Mouse (Mus musculus): ENCODE data around the gene Amdhd2.

The Amdhd2 gene

DNA sequence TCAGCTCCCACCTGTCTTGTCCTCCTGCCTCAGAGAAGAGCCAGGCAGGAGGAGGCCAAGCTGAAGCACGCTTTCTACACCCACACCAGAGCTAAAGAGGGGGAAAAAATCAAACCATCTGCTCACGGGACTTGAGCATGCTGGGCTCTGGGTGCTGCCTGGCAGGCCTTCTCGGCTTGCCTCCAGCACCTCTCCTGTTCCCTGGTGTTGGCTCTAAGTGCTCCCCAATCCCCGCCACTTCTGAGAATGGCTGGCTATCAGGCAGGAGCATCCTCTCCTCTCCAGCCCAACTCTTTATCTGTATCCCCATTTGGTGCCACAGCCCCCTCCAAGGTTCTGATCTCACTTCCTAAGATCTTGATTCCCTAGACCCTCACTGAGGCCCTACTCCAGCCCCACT is 35.7 kb upstream of the Amdhd2 start:
- in situ Hi-C loops (cut with MboI; ENCODE audit: unreplicated experiment in 2 of 2), result no loop called here

DNA sequence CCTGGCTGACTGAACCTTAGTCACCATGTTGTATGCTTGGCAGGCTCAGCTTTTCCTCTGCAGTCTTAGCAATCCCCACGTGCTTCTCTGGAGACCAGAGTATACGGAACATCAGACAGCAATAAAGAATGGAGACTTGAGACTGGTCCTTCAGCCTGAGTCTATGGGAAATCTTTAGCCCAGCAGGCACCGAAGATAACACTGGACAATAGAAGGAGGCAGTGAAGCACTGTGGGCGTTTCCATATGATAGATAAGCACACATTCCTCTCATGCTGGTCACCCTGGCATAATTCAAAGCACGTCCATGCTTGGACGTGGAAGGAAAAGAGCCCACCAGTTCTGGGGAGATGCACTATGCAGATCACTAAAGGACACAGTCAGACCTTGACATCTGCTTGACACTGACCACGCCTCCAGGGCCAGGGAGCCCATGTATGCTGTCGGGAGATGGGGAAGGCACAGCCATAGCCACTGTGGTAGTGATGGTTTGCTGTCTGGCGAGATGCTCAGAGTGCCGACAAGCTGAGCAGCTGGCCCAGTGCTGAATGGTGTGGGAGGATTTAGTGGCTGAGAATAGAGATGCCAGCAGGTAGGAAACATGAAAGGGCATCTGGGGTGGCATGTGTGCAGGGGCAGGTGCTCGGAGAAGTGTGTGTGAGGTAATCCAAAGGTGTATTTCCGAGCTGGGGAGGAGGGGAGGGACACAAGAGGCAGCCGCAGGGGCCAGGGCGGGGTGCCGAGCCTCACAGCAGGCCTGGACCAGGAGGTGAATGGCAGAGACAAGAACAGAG is 33.7 kb upstream of the Amdhd2 start:
- in situ Hi-C loops (cut with MboI; ENCODE audit: unreplicated experiment in 2 of 2), result no loop called here

DNA sequence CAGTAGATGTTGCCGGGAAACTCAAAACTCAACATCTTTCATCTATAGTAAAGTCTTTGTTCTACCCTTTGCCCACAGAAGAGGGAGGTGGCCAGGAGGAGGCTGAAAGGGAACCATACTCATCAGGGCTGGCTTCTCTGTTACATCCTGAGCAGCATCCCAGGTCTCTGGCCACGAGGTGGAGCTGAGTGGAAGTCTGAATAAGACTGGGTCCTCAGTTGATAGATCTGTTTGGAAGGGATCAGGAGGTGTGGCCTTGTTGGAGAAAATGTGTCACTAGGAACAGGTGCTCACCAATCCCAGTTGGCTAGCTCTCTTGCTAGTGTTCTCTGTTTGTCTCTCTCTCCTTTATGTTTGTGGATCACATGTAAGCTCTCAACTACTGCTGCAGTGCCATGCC is 31.8 kb upstream of the Amdhd2 start:
- in situ Hi-C loops (cut with MboI; ENCODE audit: unreplicated experiment in 2 of 2), result no loop called here

DNA sequence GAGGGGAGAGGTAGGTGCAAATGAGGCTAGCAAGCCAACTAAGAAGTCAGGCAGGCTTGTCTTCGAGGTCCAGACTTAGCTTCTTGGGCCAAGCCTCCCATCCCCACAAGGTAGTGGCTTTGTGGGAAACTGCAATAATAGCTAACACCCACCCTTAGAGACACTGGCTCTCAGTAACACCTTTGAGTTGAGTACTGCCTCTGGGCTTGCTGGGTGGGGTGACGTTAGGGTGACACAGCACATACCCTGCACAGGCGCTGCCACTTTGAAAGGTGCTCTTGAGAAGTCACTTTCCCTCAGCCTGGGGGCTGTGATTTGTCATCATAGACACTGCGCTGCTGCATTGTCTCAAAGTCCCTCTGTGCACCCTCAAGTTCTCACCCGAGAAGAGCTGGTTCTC is 30.2 kb upstream of the Amdhd2 start:
- in situ Hi-C loops (cut with MboI; ENCODE audit: unreplicated experiment in 2 of 2), result no loop called here

DNA sequence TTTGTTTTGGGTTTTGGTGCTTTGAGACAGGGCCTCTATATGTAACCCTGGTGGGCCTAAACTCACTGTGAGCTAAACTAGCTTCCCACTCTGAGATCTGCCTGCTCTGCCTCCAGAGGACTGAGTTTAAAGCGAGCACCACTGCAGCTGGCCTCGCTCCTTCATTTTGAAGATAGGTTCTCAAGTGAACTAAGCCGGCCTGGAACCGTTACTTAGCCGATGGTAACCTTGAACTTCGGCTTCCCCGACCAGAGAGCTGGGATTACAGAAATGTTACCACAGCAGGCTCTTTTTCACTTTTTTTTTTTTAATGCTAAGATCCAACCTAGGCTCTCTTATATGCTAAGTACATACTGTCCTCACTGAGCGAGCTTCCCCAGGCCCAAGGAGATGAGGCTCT is 29.7 kb upstream of the Amdhd2 start:
- in situ Hi-C loops (cut with MboI; ENCODE audit: unreplicated experiment in 2 of 2), result no loop called here

DNA sequence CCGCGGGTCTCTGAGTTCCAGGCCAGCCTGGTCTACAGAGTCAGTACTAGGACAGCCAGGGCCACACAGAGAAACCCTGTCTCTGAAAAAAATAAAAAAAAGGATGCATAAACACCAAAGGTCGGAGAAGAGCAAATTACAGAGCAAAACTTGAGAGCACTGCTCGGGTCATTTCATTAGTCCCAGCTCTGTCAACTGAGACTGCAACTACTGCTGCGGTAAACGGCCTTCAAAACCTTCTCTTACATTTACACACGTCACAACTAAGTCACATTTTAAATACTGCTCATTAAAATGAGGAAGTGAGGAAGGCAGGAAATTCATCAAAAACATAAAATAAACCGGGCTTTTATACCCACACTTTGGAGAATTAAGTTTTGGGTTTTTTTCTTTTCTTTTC is 29.3 kb upstream of the Amdhd2 start:
- in situ Hi-C loops (cut with MboI; ENCODE audit: unreplicated experiment in 2 of 2), result no loop called here

DNA sequence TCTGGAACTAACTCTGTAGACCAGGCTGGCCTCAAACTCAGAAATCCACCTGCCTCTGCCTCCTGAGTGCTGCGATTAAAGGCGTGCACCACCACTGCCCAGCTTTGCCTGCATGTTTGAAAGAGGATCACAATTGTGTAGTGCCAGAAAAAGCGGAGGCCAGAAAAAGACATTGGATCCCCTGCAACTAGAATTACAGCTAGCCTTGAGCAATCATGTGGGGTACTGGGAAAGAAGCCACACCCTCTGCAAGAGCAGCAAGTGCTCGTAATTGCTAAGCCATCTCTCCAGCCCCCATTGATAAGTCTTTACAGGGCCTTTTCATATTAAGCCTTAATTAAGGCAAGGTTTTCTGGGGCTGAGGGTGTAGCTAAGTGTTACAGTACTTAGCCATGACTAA is 27.9 kb upstream of the Amdhd2 start:
- in situ Hi-C loops (cut with MboI; ENCODE audit: unreplicated experiment in 2 of 2), result no loop called here

DNA sequence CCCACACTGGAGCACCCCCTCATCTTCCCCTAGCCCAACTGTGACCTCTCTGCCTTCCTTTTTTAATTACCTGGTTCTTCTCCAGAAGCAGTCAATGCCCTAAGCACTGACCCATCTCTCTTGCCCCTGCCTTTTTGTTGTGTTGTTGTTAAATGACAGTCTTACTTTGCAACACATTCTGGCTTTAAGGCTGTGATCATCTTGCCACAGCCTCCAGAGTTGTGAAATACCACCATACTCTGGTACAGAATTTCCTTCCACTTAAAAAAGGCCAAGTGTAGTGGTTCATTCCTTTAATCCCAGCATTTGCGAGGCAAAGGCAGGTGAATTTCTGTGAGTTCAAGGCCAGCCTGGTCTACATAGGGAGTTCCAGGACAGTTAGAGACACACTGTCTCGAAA is 27.4 kb upstream of the Amdhd2 start:
- in situ Hi-C loops (cut with MboI; ENCODE audit: unreplicated experiment in 2 of 2), result no loop called here

DNA sequence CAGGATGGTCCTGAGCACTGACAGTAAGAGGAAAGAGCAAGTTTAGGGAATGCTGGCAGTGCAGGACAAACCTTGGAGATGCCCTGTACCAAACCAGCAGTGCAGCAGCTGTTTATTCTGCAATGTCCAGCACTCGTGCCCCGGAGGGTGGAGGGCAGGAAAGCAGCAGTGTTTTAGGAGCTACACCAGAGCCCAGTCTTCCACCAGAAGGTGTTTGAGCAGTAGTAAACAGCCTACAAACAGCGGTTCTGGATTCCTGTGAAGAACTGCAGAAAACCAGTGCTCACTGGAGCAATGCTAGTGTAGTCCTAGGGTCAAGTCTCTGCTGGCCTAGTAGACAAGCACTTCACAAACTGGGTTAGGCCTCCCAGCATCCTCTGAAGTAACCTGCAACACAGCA is 10.7 kb upstream of the Amdhd2 start:
- in situ Hi-C loops (cut with MboI; ENCODE audit: unreplicated experiment in 2 of 2), result loop anchor here (5.0 to 10.0 kb wide), 4 partner anchors 68 to 268 kb away; partner anchors contain the start of genes Ccnf (in 1 of the 2) and Dnase1l2 (in 1 of the 2)

DNA sequence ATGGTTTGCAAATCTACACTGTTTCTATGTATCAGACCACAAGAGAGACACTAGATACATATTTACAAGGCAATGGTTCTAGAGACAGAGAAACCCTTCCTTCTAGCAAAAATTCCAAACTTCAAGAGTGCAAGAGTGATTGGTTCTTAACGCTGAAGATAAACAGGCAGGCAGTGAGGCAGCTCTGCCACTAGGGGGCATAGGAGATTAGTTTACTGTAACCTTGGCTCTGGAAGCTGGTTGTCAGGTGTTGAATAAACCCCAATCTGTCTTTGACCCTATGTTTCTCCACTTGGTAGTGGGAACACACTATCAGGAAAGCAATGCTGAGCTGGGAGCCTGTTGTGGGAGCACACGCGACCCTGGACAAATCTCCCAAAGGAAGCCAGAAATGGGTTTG is 9.9 kb upstream of the Amdhd2 start:
- in situ Hi-C loops (cut with MboI; ENCODE audit: unreplicated experiment in 2 of 2), result loop anchor here (5.0 to 10.0 kb wide), 4 partner anchors 69 to 269 kb away; partner anchors contain the start of genes Ccnf (in 1 of the 2) and Dnase1l2 (in 1 of the 2)

DNA sequence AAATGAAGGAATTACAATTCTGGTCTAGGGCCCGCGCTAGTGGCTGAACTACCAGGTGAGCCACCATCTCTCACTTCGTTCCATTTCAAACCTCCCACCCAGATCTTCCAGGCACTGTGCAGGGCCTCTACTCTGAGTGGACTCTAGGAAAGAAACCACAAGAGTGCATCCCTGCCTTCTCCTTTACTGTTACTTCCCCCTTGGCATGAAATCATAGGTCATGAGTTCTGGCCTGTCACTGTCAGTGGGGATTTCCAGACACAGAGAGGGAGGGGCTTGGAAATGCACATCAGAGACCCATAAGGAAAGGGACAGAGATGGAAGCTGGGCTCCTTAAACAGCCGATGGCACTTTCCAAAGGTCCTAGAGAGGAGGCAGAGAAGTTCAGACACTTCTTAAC is 8.2 kb upstream of the Amdhd2 start:
- in situ Hi-C loops (cut with MboI; ENCODE audit: unreplicated experiment in 2 of 2), result loop anchor here (5.0 to 10.0 kb wide), 4 partner anchors 71 to 271 kb away; partner anchors contain the start of genes Ccnf (in 1 of the 2) and Dnase1l2 (in 1 of the 2)

DNA sequence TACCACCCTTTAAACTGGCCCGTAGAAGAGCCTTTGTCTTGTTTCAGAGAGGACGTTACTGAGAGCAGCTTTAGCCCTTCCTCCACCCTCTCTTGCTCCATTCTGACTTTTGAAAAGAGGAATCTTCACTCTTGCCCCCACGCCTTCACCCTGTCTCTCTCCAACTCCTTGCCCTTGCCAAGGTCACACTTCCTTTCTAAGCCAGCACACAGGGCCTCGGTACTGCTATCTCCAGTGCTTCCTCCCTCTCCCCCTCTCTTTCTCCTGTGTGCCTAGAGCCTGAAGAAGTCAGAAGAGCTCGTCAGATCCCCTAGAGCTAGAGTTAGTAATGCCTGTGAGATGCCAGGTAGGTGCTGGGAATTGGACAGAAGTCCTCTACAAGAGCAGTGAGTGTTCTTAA is 7.2 kb upstream of the Amdhd2 start:
- in situ Hi-C loops (cut with MboI; ENCODE audit: unreplicated experiment in 2 of 2), result loop anchor here (5.0 to 10.0 kb wide), 4 partner anchors 72 to 272 kb away; partner anchors contain the start of genes Ccnf (in 1 of the 2) and Dnase1l2 (in 1 of the 2)

DNA sequence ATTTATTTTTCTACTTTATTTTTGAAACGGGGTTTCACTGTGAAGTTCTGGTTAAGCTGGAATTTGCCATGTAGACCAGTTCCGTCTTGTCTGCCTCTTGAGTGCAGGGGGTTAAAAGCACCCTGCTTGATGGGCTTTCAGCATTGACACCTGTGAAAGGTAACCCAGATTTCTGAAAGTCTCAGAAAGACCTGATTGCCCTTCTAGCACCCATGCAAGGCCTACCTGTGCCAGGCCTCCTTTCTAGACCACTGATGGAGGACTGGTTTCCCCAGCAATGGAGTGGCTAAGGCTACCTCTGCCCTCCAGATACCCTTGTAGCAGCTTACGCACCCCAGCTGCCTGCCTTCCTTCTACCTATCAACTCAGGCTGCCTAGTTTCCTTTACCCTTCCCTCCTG is 6.6 kb upstream of the Amdhd2 start:
- in situ Hi-C loops (cut with MboI; ENCODE audit: unreplicated experiment in 2 of 2), result loop anchor here (5.0 to 10.0 kb wide), 4 partner anchors 72 to 272 kb away; partner anchors contain the start of genes Ccnf (in 1 of the 2) and Dnase1l2 (in 1 of the 2)

DNA sequence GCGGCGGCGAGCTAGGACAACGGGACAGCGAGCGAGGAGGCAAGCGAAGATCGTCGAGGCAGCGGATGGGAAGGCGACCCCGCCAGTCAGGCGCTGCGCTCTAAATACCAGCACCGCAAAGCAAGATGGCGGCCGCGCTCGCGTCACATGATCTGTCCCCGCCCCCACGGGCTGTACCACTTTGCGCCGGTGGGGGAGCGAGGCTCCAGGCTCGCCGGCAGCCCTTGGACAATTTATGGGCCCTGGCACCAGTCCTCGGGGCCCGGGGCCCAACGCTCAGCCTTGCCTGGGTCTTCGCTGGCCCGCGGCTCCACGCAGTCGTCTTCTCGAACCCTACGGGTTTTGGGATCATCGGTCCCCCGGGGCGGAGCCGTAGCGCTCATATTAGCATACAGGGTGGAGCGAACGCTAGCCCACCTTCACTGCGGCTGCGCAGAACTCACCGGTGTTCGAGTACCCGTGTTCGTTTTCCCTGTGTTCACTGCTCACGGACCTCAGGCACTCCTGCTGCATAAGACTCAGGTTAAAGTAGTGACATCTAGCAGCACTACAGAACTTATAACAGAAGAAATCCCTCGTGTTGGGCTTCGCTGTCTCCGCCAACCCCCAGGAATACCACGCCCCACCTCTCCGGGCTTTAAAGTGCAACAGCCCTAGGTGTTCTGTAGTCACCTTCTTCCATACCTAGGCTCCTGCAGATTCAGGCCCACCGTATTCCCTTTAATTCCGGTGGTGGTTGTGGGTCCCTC is 5.9 kb upstream of the Amdhd2 start, which contains the start of gene Atp6v0c:
Gene Atp6v0c (minus strand): TSS at position 386 of the 749 bp plus-strand sequence.
- in situ Hi-C loops (cut with MboI; ENCODE audit: unreplicated experiment in 2 of 2), result loop anchor here (5.0 to 10.0 kb wide), 4 partner anchors 73 to 273 kb away; partner anchors contain the start of genes Ccnf (in 1 of the 2) and Dnase1l2 (in 1 of the 2)

DNA sequence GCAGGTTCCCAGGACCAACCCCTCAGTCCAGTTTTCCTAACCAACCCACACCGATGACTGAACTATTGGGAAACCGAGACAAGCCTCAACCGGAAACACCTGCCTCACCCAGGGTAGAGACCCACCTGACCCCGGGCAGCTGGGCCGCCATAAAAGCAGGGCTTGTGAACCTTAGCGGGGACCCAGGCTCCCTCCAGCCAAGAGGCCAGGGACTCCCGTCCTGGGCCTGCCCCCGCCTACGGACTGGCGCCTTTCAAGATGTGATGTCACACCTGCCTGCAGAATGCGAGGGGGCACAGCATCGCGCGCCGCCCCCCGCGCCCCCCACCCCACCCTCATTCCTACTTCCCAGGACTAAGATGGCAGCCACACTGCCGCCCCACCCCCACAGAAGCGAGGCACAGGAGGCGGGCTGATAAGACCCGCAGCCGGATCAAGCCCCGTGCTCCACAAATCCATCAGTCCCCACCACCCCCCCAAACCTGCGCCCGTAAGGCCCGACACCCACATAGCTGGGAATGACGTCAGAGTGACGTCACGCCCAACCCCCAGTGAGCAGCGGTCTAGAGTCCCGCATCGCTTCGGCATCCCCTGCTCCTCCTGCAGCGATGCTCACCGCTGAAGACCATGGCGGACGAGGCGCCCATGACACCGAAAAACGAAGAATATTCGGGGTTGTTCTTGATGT is 5.2 kb upstream of the Amdhd2 start:
- in situ Hi-C loops (cut with MboI; ENCODE audit: unreplicated experiment in 2 of 2), result no loop called here

DNA sequence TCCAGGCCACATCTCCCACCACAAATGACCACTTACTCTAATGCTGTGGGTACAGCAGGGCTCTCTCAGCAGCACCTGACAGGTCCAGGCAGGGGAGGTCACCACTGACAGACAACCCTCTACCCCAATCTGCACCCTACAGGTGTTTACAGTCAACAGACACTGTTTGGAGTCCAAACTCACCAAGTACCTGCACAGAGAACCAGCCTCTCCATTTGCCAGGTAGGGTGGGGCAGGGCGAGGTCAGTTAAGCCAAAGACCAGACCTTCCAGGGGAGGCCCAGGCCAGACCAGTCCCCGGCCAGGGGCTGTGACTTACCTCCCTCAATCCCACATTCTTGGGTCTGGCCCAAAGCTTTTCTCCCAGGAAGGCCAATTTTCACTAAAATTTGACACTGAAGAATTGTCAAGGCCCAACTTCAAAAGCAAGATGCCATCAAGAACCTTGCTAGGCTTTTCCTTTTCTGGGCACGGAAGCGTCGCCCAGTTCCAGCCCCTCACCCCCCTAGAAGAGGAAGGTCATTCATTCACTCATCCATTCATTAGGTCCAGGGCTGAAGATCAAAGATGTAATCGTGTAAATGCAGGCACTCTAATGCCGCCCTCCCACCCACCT is 4.4 kb upstream of the Amdhd2 start:
- in situ Hi-C loops (cut with MboI; ENCODE audit: unreplicated experiment in 2 of 2), result no loop called here

DNA sequence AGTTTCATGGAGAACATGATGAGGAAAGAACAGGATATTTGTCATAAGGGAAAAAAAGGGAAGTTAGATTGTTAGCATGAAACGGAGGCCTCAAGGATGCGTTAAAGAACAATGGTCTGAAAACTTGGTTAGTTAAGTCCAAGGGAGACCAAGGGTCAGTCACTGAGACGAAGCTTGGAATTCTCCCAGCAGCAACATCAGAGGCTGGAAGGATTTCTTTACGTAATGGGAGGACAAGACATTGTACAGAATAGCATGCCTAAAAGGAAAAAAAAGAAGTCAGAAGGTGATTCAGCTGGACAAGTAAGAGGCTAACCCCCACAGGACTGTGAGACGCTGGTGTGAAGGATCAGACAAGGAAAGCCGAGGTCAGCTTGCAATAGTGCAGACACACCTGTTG is 3.6 kb upstream of the Amdhd2 start:
- in situ Hi-C loops (cut with MboI; ENCODE audit: unreplicated experiment in 2 of 2), result no loop called here

DNA sequence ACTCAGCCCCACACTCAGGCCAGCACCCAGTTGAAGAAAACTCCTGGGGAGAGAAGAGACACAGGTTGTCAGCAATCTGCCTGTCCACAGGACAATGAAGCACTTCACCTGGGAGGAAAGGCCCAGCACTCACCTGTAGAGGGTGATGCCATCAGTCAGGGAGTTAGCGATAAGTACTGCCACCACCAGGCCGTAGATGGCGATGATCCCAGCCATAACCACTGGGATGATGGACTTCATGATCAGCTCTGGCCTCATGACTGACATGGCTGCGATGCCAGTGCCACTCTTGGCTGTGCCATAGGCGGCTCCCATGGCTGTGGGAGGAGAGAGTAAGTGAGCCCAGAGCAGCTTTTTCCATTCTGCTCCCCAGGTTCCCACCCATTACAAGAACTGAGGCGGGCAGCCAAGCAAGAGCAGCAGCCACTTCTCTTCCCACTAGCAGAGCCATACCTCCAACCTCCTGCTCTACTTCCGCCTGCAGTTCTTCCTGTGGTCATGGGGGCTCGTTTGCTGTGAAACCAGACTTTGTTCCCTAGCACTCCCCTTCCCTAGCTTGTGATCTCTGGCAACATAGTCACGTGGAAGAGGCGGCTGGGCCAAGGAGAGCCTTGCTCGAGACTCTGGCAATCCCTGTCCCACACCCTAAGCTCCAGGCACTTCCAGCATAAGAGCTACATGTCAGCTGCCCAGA is 1.1 kb upstream of the Amdhd2 start:
- in situ Hi-C loops (cut with MboI; ENCODE audit: unreplicated experiment in 2 of 2), result no loop called here

DNA sequence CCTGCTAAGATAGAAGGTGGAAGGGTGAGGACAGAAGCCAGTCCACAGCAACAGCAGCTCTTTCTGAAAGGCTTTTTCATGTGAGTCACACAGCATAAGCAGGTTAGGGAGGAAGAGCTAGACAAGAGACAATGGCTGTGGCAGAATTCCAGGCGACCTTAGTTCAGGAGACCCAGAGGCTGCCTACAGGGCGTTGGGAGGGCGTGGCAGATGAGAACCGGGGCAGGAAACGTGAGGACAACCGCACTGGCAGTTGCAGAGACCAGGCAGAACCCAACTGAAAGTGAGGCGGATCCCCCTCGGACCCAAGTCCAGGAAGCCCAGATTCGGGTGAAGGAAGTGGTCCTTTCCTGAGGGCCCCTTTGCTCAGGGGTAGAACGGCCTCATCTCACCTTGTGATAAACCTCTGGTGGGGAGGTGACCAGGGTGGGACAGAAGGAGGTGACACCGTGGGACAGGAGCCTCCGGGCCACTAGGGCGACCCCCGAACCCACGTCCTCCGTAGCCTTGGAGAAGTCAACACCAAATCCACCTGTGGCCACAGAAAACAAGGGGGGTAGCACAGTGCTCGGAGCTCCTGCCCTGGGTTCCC is 886 bp downstream of the Amdhd2 start:
- in situ Hi-C loops (cut with MboI; ENCODE audit: unreplicated experiment in 2 of 2), result no loop called here
